Comparison of ENCODE assay signal across 8 mouse cellular contexts in the genomic region with DNA sequence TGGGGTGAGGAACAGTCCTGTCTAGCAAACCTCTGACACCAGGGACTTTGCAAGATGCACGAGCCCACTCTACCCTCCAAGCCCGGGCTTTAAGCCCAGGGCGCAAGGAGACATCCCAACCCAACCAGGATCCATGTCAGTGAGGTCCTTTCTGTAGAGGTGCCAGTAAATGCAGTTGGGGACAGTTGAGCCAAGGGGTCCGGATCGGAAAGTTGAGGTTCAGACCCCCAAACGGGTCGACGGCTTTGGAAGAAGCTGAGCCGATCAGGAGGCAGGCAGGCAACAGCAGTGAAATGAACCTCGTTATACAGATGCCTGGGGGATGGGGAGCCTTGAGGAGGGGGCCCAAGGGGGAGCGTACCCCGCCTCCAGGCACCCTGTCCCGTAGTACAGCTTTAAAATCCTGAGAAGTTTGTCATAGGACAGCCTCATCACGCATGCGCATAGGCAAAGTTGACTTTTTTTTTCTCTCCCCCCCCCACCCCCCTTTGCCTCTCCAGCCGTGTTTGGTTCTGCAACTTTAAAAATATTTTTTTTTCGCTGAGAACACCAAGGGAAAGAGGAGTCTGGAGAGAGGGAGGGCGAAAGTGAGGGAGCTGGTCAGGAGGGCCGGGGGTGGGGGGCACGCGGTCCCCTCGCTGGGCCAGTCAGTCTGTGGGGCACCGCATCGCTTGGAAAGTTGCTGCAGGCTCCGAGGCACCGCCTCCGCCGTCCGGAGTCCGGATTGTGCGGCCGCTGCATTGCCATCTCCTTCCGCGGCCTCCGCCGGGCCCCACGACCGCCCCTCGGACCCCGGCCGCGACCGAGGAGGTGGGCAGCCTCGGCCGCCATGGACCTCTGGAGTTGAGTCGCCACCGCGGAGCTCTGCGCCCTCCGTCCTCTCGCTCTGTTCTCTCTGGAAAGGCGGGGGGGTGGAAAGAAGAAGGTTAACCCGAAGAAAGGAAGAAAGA. TPM values are rescaled to one million over a fixed set of nuclear protein-coding genes. Genes with fewer than 3 reads are reported as not detected.
A peak's percentile ranks its signal among the peaks of the same experiment; 100 is the strongest.
DNase-seq lines count a peak whose midpoint lies in the region; ATAC-seq and TF ChIP-seq lines count a peak whose summit lies in the region.

Gene Wnt5a, plus strand, starts transcription at position 650 of the 950 bp plus-strand sequence.

- H3K4me1 ChIP-seq in E14TG2a.4 (replicated peaks; ENCODE audit: low read depth, low read length): peaks cover 50% of the 10 kb centered on the region
- H3K4me1 ChIP-seq in embryonic facial prominence, embryonic 13.5 days: peaks cover 12% of the 10 kb centered on the region
- peaks cover 9 to 13% of the 10 kb centered on the region in 2 experiments; a peak in 3 of 4 replicates for H3K4me1 ChIP-seq in heart, embryonic 14.5 days (ENCODE audit: control insufficient read depth in 2 of 2, insufficient read depth in 2 of 2, low read length in 2 of 2)
- H3K4me1 ChIP-seq in midbrain, embryonic 13.5 days (replicated peaks): peaks cover 48% of the 10 kb centered on the region

- peak within 1 kb of the TSS; percentile 73 for H3K4me3 ChIP-seq in E14TG2a.4 (replicated peaks; ENCODE audit: low read length)
- H3K4me3 ChIP-seq in embryonic facial prominence, embryonic 13.5 days: peak within 1 kb of the TSS; percentile 91
- H3K4me3 ChIP-seq in heart, embryonic 14.5 days (ENCODE audit: control insufficient read depth in 1 of 2, insufficient read depth in 1 of 2, low read depth in 1 of 2, low read length in 2 of 2): peak within 1 kb of the TSS; percentile 58 to 82
- peak within 1 kb of the TSS; percentile 54 for H3K4me3 ChIP-seq in midbrain, embryonic 13.5 days (replicated peaks)

- peak within 1 kb of the TSS; percentile 100 for H3K9ac ChIP-seq in embryonic facial prominence, embryonic 13.5 days
- H3K9ac ChIP-seq in heart, embryonic 14.5 days (ENCODE audit: low read length): peak within 1 kb of the TSS; percentile 93
- H3K9ac ChIP-seq in midbrain, embryonic 13.5 days (replicated peaks): peak within 1 kb of the TSS; percentile 69

- DNase-seq in 3134 (ENCODE audit: extremely low read depth, insufficient read length, low spot score): peak; percentile 76
- peak; percentile 78 for DNase-seq in kidney, postnatal 14 days
- DNase-seq in T-cell, adult 2 months (ENCODE audit: low spot score): no peak
- DNase-seq in left cerebral cortex, postnatal 25 days (ENCODE audit: low spot score in 2 of 2): no peak

- intact Hi-C loops in left cerebral cortex, postnatal 25 days (cut with DNase I): loop anchor here (5.0 to 10.0 kb wide), 4 partner anchors 180 to 588 kb away; no protein-coding TSS in a partner anchor

- H3K36me3 ChIP-seq in E14TG2a.4 (ENCODE audit: insufficient read depth, low read length): no peaks in the 10 kb centered on the region
- peaks cover 6% of the 10 kb centered on the region; the same call in 1 of the 2 replicates for H3K36me3 ChIP-seq in embryonic facial prominence, embryonic 13.5 days
- H3K36me3 ChIP-seq in heart, embryonic 14.5 days (ENCODE audit: control insufficient read depth, insufficient read depth, low read length): no peaks in the 10 kb centered on the region
- no peaks in the 10 kb centered on the region for H3K36me3 ChIP-seq in midbrain, embryonic 13.5 days

- TF ChIP-seq CTCF in E14TG2a.4 (conservative IDR thresholded peaks at IDR 0.05; ENCODE audit: low read length): no peak

- no peaks in the 10 kb centered on the region for H3K9me3 ChIP-seq in E14TG2a.4 (ENCODE audit: low read length)
- H3K9me3 ChIP-seq in embryonic facial prominence, embryonic 13.5 days: no peaks in the 10 kb centered on the region
- no peaks in the 10 kb centered on the region for H3K9me3 ChIP-seq in heart, embryonic 14.5 days (ENCODE audit: control insufficient read depth, low read length)
- H3K9me3 ChIP-seq in midbrain, embryonic 13.5 days: no peaks in the 10 kb centered on the region

- peak within 1 kb of the TSS; percentile 87 for H3K4me2 ChIP-seq in embryonic facial prominence, embryonic 13.5 days
- H3K4me2 ChIP-seq in heart, embryonic 14.5 days (ENCODE audit: low read length): peak within 1 kb of the TSS; percentile 97
- peak within 1 kb of the TSS; percentile 85 for H3K4me2 ChIP-seq in midbrain, embryonic 13.5 days (replicated peaks)

- ATAC-seq in embryonic facial prominence, embryonic 13.5 days (ENCODE audit: insufficient number of reproducible peaks, insufficient read depth, low FRiP score, low TSS enrichment, low read depth): peak; percentile 52; the same call in 1 of the 2 replicates
- ATAC-seq in heart, embryonic 14.5 days (ENCODE audit: insufficient number of reproducible peaks, insufficient read depth, low FRiP score, low read depth): 0 out of 2 replicates have a peak, but pooled peaks have one; percentile 6
- peak; percentile 28; the same call in 1 of the 2 replicates for ATAC-seq in midbrain, embryonic 13.5 days

- H3K27me3 ChIP-seq in E14TG2a.4 (ENCODE audit: insufficient read depth, low read length): peaks cover 94% of the 10 kb centered on the region
- no peaks in the 10 kb centered on the region for H3K27me3 ChIP-seq in embryonic facial prominence, embryonic 13.5 days
- H3K27me3 ChIP-seq in heart, embryonic 14.5 days (ENCODE audit: control insufficient read depth, insufficient read depth, low read length): peaks cover 22% of the 10 kb centered on the region
- H3K27me3 ChIP-seq in midbrain, embryonic 13.5 days: peaks cover 84% of the 10 kb centered on the region

- WGBS in embryonic facial prominence, embryonic 13.5 days: 1% methylated on average over 53 of the region's 53 CpGs
- 2% methylated on average over 53 of the region's 53 CpGs for WGBS in heart, embryonic 14.5 days
- 3% methylated on average over 42 of the region's 53 CpGs for WGBS in midbrain, embryonic 13.5 days

- H3K27ac ChIP-seq in embryonic facial prominence, embryonic 13.5 days: peak within 1 kb of the TSS; percentile 100
- H3K27ac ChIP-seq in heart, embryonic 14.5 days (replicated peaks in 1 of 2; ENCODE audit: control insufficient read depth in 1 of 2, insufficient read depth in 1 of 2, low read depth in 2 of 2, low read length in 2 of 2): peak within 1 kb of the TSS; percentile 91 to 94
- H3K27ac ChIP-seq in midbrain, embryonic 13.5 days: peak within 1 kb of the TSS; percentile 70

RNA-seq across cellular contexts. Expression of gene Wnt5a, which starts in this region (rescaled TPM):
- 280 and 323 TPM in 2 replicates for polyA plus RNA-seq in embryonic facial prominence, embryonic 13.5 days (2015; fragmentation: Nextera tagmentation; extraction: Ambion mirVana)
- polyA plus RNA-seq in heart, embryonic 14.5 days (2014; fragmentation: Nextera tagmentation; extraction: Ambion mirVana): 15.3 and 17.7 TPM in 2 replicates
- 14.4 and 17.9 TPM in 2 replicates for polyA plus RNA-seq in midbrain, embryonic 13.5 days (2015; fragmentation: Nextera tagmentation; extraction: Ambion mirVana)
- total RNA-seq in left cerebral cortex, postnatal 25 days (2021): 1 to 10 TPM; 7.6 to 7.7 TPM

Comparison
In these comparisons a context has a peak if more than half of its experiments do, and no peak if none do; other contexts are left out.
1. RNA of gene Wnt5a (polyA plus RNA-seq): 280 to 323 TPM in embryonic facial prominence, embryonic 13.5 days; 14.4 to 17.9 TPM in midbrain, embryonic 13.5 days and 15.3 to 17.7 TPM in heart, embryonic 14.5 days; every median in the first group is over 10 times any median in the second.
2. DNase-seq: peak in 3134 (single experiment) and kidney, postnatal 14 days (single experiment); none in T-cell, adult 2 months (single experiment) and left cerebral cortex, postnatal 25 days (0 of 2).
3. Peak in every context shown above with its lines, with median percentiles within 50 percentile points of each other: H3K4me3 ChIP-seq, ATAC-seq, H3K27ac ChIP-seq, H3K4me2 ChIP-seq and H3K9ac ChIP-seq.